Mouse (Mus musculus) midbrain, postnatal 0 days (tissue): ENCODE measurements around the gene Sidt2. TPM values are rescaled to one million over a fixed set of nuclear protein-coding genes. Genes with fewer than 3 reads are reported as not detected.

Experiments
- ATAC-seq: fragments of 200-750 bp; cut with Nextera tagmentation; 2 replicates; pipeline ENCODE4 v1.8.0; 2017; ENCODE audit warnings: moderate number of reproducible peaks, mild to moderate bottlenecking, moderate TSS enrichment, moderate library complexity; ENCODE audit not compliant: low FRiP score
- DNase-seq: peaks from one replicate; pipeline ENCODE4 v3.0.0-alpha.2; 2015; ENCODE audit warnings: low spot score
- H3K27ac ChIP-seq: fragments of 300-500 bp; sonication (generic); 2 replicates; pipeline ENCODE4 v1.5.1; 2014; ENCODE audit warnings: low read depth, mild to moderate bottlenecking, low read length, mixed read lengths
- H3K27me3 ChIP-seq: fragments of 300-500 bp; sonication (generic); 2 replicates; pipeline ENCODE4 v1.6.1; 2014; ENCODE audit warnings: low read length, control low read depth, mixed read lengths; ENCODE audit not compliant: insufficient read depth
- H3K36me3 ChIP-seq: fragments of 300-500 bp; sonication (generic); 2 replicates; pipeline ENCODE4 v1.6.1; 2014; ENCODE audit warnings: low read length, control low read depth, mixed read lengths; ENCODE audit not compliant: insufficient read depth
- H3K4me1 ChIP-seq: fragments of 300-500 bp; sonication (generic); 2 replicates; pipeline ENCODE4 v1.6.1; 2014; ENCODE audit warnings: mild to moderate bottlenecking, control low read depth, antibody characterized with exemption, low read length, mixed read lengths; ENCODE audit not compliant: insufficient read depth
- H3K4me2 ChIP-seq: fragments of 300-500 bp; sonication (generic); 2 replicates; pipeline ENCODE4 v1.6.1; 2014; ENCODE audit warnings: low read depth, mild to moderate bottlenecking, low read length, mixed read lengths; ENCODE audit not compliant: poor library complexity, severe bottlenecking
- H3K4me3 ChIP-seq: fragments of 300-500 bp; sonication (generic); 2 replicates; pipeline ENCODE4 v1.5.1; 2014; ENCODE audit warnings: low read depth, mild to moderate bottlenecking, low read length, moderate library complexity
- H3K9ac ChIP-seq: fragments of 300-500 bp; sonication (generic); replicated peaks from 2 replicates; pipeline ENCODE4 v1.6.1; 2014; ENCODE audit warnings: mild to moderate bottlenecking, low read length, moderate library complexity, mixed read lengths; ENCODE audit not compliant: poor library complexity, severe bottlenecking
- H3K9me3 ChIP-seq: fragments of 300-500 bp; sonication (generic); 2 replicates; pipeline ENCODE4 v1.6.1; 2016; ENCODE audit warnings: low read length, control low read depth
- CTCF ChIP-seq: IDR thresholded peaks from 2 replicates; pipeline ENCODE4 v1.5.1; 2016; ENCODE audit warnings: antibody characterized with exemption, mild to moderate bottlenecking
- WGBS: fragments of 180-500 bp; shearing (Covaris S2); extraction: QIAGEN DNeasy Blood & Tissue Kit; methylation state at CpG from one replicate; pipeline ENCODE4 v1.1.7; 2014; 5-methylcytosine and 5-hydroxymethylcytosine counted together
- polyA plus RNA-seq: library from polyadenylated mRNA; unstranded; fragments of >200 nt; fragmentation: Nextera tagmentation; extraction: Ambion mirVana; gene quantifications from 2 replicates; pipeline ENCODE4 v1.2.1, GENCODE M21; 2015
- total RNA-seq: library from RNA; depleted of rRNA; stranded (reverse); fragments of >200 nt; gene quantifications from 2 replicates; pipeline ENCODE4 v1.2.3, GENCODE M21; 2014

Sidt2 gene
- total and polyA plus RNA-seq, 2 experiments from 2014 or later: 50.8 to 115 TPM

- H3K36me3 ChIP-seq: peaks cover 80% of the 10 kb centered on the region
- no peak overlapping the region for H3K4me3 ChIP-seq
- DNase-seq (no peak), ATAC-seq (no peak)
- no peaks in the 10 kb centered on the region for H3K9me3 ChIP-seq
- H3K27ac ChIP-seq: no peak overlapping the region
- TF ChIP-seq CTCF: no peak
- H3K27me3 ChIP-seq: no peaks in the 10 kb centered on the region
- no peak overlapping the region for H3K9ac ChIP-seq
- H3K4me1 ChIP-seq: no peaks in the 10 kb centered on the region
- H3K4me2 ChIP-seq: no peak overlapping the region
- 93% methylated on average over 16 of the region's 16 CpGs for WGBS
These were observed 12.6 kb downstream of the Sidt2 start for GRCm38 (mm10) chr9:45942464-45942863.

- H3K27me3 ChIP-seq: peaks cover 1% of the 10 kb centered on the region; the same call in 1 of the 2 replicates
- H3K9ac ChIP-seq: no peak overlapping the region
- ATAC-seq: no peak
- H3K9me3 ChIP-seq: no peaks in the 10 kb centered on the region
- H3K27ac ChIP-seq: no peak overlapping the region
- H3K4me1 ChIP-seq: no peaks in the 10 kb centered on the region
- H3K36me3 ChIP-seq: peaks cover 71% of the 10 kb centered on the region
- 69% methylated on average over 18 of the region's 18 CpGs for WGBS
- peak; percentile 28; the same call in 1 of the 2 replicates for TF ChIP-seq CTCF
- no peak overlapping the region for H3K4me3 ChIP-seq
- H3K4me2 ChIP-seq: no peak overlapping the region
- no peak for DNase-seq
These were observed 13.6 kb downstream of the Sidt2 start for GRCm38 (mm10) chr9:45941329-45941888.

GRCm38 (mm10) chr9:45939794-45940193, 15.3 kb downstream of the Sidt2 start:
- WGBS: 98% methylated on average over 6 of the region's 6 CpGs
- peaks cover 55% of the 10 kb centered on the region for H3K36me3 ChIP-seq
- ATAC-seq: no peak

GRCm38 (mm10) chr9:45938952-45939637, 16.0 kb downstream of the Sidt2 start:
- peaks cover 48% of the 10 kb centered on the region for H3K36me3 ChIP-seq

More at GRCm38 (mm10) chr9:45939794-45940193, 15.3 kb downstream of the Sidt2 start:
- Histone ChIP-seq H3K4me3 (no peak overlapping the region), H3K4me1 (peaks cover 3% of the 10 kb centered on the region; the same call in 1 of the 2 replicates), H3K4me2 (no peak overlapping the region), H3K27me3 (peaks cover 4% of the 10 kb centered on the region; the same call in 1 of the 2 replicates), H3K9me3 (no peaks in the 10 kb centered on the region), H3K27ac (no peak overlapping the region), H3K9ac (no peak overlapping the region; the same call in 1 of the 2 replicates)
- no peak for TF ChIP-seq CTCF
- DNase-seq: no peak

GRCm38 (mm10) chr9:45938088-45938487, 17.0 kb downstream of the Sidt2 start:
- ATAC-seq (no peak), DNase-seq (no peak)
- TF ChIP-seq CTCF: no peak
- H3K4me3 ChIP-seq: no peak overlapping the region
- H3K4me2 ChIP-seq: no peak overlapping the region
- no peaks in the 10 kb centered on the region for H3K9me3 ChIP-seq
- H3K9ac ChIP-seq: no peak overlapping the region
- H3K27ac ChIP-seq: no peak overlapping the region
- H3K36me3 ChIP-seq: peaks cover 39% of the 10 kb centered on the region
- 88% methylated on average over 8 of the region's 8 CpGs for WGBS
- H3K27me3 ChIP-seq: peaks cover 4% of the 10 kb centered on the region; the same call in 1 of the 2 replicates
- H3K4me1 ChIP-seq: peaks cover 3% of the 10 kb centered on the region; the same call in 1 of the 2 replicates

More at GRCm38 (mm10) chr9:45938952-45939637, 16.0 kb downstream of the Sidt2 start:
- no peak overlapping the region for H3K27ac ChIP-seq
- no peak for ATAC-seq
- 91% methylated on average over 15 of the region's 15 CpGs for WGBS
- H3K4me1 ChIP-seq: peaks cover 3% of the 10 kb centered on the region; the same call in 1 of the 2 replicates
- H3K9me3 ChIP-seq: no peaks in the 10 kb centered on the region
- H3K4me2 ChIP-seq: no peak overlapping the region
- no peak overlapping the region for H3K9ac ChIP-seq
- TF ChIP-seq CTCF: no peak
- no peak for DNase-seq
- H3K27me3 ChIP-seq: peaks cover 4% of the 10 kb centered on the region; the same call in 1 of the 2 replicates
- H3K4me3 ChIP-seq: no peak overlapping the region

GRCm38 (mm10) chr9:45936883-45937282, 18.2 kb downstream of the Sidt2 start:
- Histone ChIP-seq H3K27ac (no peak overlapping the region), H3K36me3 (peaks cover 27% of the 10 kb centered on the region), H3K9me3 (no peaks in the 10 kb centered on the region), H3K4me1 (peaks cover 3% of the 10 kb centered on the region; the same call in 1 of the 2 replicates), H3K4me3 (no peak overlapping the region), H3K9ac (no peak overlapping the region), H3K4me2 (no peak overlapping the region), H3K27me3 (peaks cover 4% of the 10 kb centered on the region; the same call in 1 of the 2 replicates)
- DNase-seq (peak; percentile 86), ATAC-seq (peak; percentile 68; the same call in 1 of the 2 replicates)
- peak; percentile 77 for TF ChIP-seq CTCF
- WGBS: 24% methylated on average over 3 of the region's 3 CpGs
